Mouse (Mus musculus) adrenal gland, postnatal 10 days (tissue): ENCODE results near the gene Cox14. TPM values are rescaled to one million over a fixed set of nuclear protein-coding genes. Genes with fewer than 3 reads are reported as not detected.
"Not testable (repeated sequence)": the region's sequence is repeated elsewhere in the genome, so short reads cannot be mapped to it uniquely, and the experiment has no call there.

Experiments
- DNase-seq: peaks from one replicate; pipeline ENCODE4 v3.0.0; 2021; ENCODE audit warnings: mixed read lengths
- total RNA-seq, 2 experiments: library from RNA; stranded (reverse); gene quantifications; 2 replicates each; pipeline ENCODE4 v1.2.3; 2021

Gene Cox14
- total RNA-seq, 2 experiments from 2014 or later = 178 to 185 TPM

- DNase-seq = peak; percentile 87
Measured at GRCm38 (mm10) chr15:99724292-99725021, 961 bp upstream of the Cox14 start.

GRCm38 (mm10) chr15:99726549-99726948 is 1.1 kb downstream of the Cox14 start:
- DNase-seq = no peak

DNA sequence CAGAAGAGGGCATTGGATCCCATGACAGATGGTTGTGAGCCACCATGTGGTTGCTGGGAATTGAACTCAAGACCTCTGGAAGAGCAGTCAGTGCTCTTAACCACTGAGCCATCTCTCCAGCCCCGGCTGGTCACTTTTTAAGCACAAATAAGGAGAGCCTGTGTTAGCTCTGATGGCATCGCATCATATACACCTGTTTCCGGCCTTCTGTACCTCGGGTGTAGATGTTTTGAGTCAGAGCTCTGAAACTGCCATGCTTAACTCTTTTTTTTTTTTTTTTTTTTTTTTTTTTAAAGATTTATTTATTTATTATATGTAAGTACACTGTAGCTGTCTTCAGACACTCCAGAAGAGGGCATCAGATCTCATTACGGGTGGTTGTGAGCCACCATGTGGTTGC is 1.6 kb downstream of the Cox14 start:
- not testable (repeated sequence) for DNase-seq

- DNase-seq = no peak
Measured at GRCm38 (mm10) chr15:99727525-99727924, 2.1 kb downstream of the Cox14 start.

- DNase-seq = no peak
Measured at GRCm38 (mm10) chr15:99728211-99728610, 2.8 kb downstream of the Cox14 start.

DNA sequence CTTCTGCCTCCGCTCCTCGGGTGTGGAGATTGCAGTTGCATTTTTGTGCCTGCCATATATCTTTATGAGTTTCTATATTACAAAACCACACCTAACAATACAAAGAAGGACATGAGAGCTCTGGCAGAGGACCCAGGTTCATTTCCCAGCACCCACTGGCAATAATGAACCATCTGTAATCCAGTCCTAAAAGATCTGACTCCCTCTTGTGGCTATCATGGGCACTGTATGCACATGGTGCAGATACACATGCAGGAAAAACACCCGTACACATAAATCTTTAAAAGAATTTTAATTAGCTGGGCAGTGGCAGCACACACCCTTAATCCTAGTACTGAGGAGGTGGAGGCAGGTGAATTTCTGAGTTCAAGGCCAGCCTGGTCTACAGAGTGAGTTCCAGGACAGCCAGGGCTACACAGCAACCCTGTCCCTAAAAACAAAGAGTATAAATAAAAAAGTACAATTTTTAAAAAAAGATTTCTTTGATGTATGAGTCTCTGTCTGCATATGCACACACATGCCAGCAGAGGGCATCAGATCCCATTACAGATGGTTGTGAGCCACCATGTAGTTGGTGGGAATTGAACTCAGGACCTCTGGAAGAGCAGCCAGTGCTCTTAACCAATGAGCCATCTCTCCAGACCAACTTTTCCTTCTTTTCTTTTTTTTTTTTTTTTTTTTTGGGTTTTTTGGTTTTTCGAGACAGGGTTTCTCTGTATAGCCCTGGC is 3.8 kb downstream of the Cox14 start:
- no peak for DNase-seq

DNA sequence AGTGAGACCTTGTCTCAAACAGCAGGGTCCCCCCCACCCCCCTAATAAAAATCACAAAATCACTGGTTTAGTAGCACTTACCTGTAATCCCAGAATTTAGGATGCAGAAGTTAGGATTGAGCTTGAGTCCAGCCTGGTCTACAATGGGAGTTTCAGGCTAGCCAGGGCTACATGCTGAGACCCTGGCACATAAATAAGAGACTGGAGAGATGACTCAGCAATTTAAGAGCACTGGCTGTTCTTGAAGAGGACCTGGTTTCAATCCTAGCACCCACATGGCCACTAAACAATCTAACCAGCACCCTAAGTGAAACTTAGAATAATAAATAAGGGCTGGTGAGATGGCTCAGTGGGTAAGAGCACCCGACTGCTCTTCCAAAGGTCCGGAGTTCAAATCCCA is 5.7 kb downstream of the Cox14 start:
- DNase-seq = no peak

- no peak for DNase-seq
Measured at GRCm38 (mm10) chr15:99731678-99732077, 6.3 kb downstream of the Cox14 start.

DNA sequence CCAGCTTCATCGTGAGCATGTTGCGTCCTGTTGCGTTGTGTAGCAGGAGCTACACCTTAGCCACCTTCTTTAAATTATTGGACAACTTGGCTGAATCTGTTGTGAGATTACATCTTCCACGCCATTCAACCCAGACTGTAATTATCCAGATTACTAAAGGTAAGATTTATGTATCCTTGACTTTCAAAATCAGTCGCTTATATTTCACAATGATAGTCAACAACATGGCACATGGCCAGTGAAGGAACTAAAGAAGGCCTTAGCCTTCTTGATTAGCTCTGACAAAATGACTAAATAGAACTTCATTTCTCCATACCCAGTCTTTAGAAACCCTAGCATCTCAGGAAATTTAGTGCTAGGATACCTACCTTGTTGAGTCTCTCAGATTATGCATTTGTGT is 7.8 kb downstream of the Cox14 start:
- peak; percentile 45 for DNase-seq

DNA sequence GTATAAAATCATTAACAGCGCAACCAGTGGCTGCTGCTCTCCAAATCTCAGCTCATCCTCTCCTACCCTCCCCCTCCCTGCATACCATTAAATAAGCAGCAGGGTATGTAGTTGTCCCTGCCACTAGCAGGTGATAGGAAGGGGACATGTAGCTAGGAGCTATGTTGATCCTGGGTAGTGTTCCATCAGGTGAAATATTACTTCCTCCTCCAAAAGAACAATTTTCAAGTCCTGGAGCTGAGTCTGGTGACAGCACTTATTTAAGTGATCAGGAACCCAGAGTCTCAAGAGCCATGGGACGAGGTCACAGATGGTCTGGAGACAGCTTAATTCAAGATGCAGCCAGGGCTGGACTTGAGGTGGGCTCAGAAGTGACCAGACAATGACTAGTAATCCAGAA is 10.2 kb downstream of the Cox14 start:
- DNase-seq = peak; percentile 100

- no peak for DNase-seq
Measured at GRCm38 (mm10) chr15:99736675-99737074, 11.3 kb downstream of the Cox14 start.

- DNase-seq = no peak
Measured at GRCm38 (mm10) chr15:99740229-99740628, 14.8 kb downstream of the Cox14 start.

DNA sequence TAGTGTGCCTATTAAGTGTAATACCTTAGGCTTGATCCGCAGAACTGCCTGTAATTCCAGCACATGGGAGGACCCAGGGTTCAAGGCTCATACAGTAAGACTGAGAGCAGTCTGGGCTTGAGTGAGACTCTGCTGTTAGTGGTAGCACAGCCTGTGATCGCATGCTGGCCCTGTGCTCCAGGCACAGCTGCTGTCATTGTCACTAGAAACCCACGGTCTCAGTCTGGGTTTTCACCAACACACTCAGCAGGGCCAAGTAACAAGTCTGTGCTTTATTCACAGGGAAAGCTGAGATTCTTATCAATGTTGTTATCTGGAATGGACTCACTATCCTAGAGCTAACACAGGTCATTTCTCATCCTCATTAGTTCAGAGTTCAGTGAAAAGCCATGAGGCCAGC is 28.8 kb downstream of the Cox14 start:
- DNase-seq = no peak

- no peak for DNase-seq
Measured at GRCm38 (mm10) chr15:99767467-99767866, 42.0 kb downstream of the Cox14 start.

GRCm38 (mm10) chr15:99768761-99769160 is 43.3 kb downstream of the Cox14 start:
- no peak for DNase-seq

GRCm38 (mm10) chr15:99771004-99771500 is 45.6 kb downstream of the Cox14 start:
- no peak for DNase-seq

GRCm38 (mm10) chr15:99771601-99772276 is 46.3 kb downstream of the Cox14 start:
- DNase-seq = no peak

GRCm38 (mm10) chr15:99772277-99772880 is 47.0 kb downstream of the Cox14 start:
- peak; percentile 94 for DNase-seq

DNA sequence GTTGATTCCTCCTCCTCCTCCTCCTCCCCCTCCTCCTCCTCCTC is 47.3 kb downstream of the Cox14 start, which contains the start of gene Cers5:
TSS of gene Cers5 (minus strand) at position 5 of the 44 bp plus-strand sequence.
- DNase-seq = not testable (repeated sequence)

- DNase-seq = no peak
Measured at GRCm38 (mm10) chr15:99772925-99773324, 47.5 kb downstream of the Cox14 start.
